Mouse (Mus musculus) G1E (cell line): Measurements from ENCODE around the gene Cd300ld3. TPM values are rescaled to one million over a fixed set of nuclear protein-coding genes. Genes with fewer than 3 reads are reported as not detected.

Experiments used
- ATAC-seq: 2 replicates; pipeline ENCODE4 v1.8.0; 2016; ENCODE audit warnings: mild to moderate bottlenecking; ENCODE audit not compliant: insufficient number of reproducible peaks, poor library complexity, low FRiP score, severe bottlenecking; ENCODE audit errors: extremely low read depth
- DNase-seq: peaks from one replicate; pipeline ENCODE4 v3.0.0; 2012; ENCODE audit warnings: low spot score
- H3K27me3 ChIP-seq: 2 replicates; pipeline ENCODE4 v1.6.1; 2012; ENCODE audit warnings: mild to moderate bottlenecking, low read length, inconsistent platforms; ENCODE audit not compliant: insufficient read depth
- H3K36me3 ChIP-seq: replicated peaks from 2 replicates; pipeline ENCODE3; 2012; ENCODE audit warnings: mild to moderate bottlenecking, inconsistent platforms
- H3K4me1 ChIP-seq: 2 replicates; pipeline ENCODE4 v1.6.1; 2012; ENCODE audit warnings: low read depth, low read length, inconsistent platforms, mixed read lengths; ENCODE audit not compliant: insufficient read depth
- H3K4me3 ChIP-seq: 2 replicates; pipeline ENCODE4 v1.5.1; 2012; ENCODE audit warnings: low read depth, mild to moderate bottlenecking, inconsistent platforms, low read length, moderate library complexity, mixed read lengths
- H3K9me3 ChIP-seq: replicated peaks from 2 replicates; pipeline ENCODE4 v1.6.1; 2012; ENCODE audit warnings: inconsistent platforms
- CTCF ChIP-seq: IDR thresholded peaks from 2 replicates; pipeline ENCODE4 v1.5.1; 2012; ENCODE audit warnings: low read depth, low read length, inconsistent platforms, mixed read lengths
- GATA1 ChIP-seq: IDR thresholded peaks from 2 replicates; pipeline ENCODE4 v1.6.1; 2012; ENCODE audit warnings: borderline replicate concordance, low read length, inconsistent platforms, mixed read lengths
- GATA2 ChIP-seq: IDR thresholded peaks from 2 replicates; pipeline ENCODE4 v1.6.1; 2012; ENCODE audit warnings: low read depth, low read length, inconsistent platforms, borderline replicate concordance
- POLR2AphosphoS5 ChIP-seq: IDR thresholded peaks from 2 replicates; pipeline ENCODE4 v1.6.1; 2012; ENCODE audit warnings: low read depth, low read length, inconsistent platforms; ENCODE audit not compliant: insufficient replicate concordance
- TAL1 ChIP-seq: conservative IDR thresholded peaks from 2 replicates; pipeline ENCODE4 v1.6.1; 2012; ENCODE audit warnings: low read depth, low read length, inconsistent platforms, mixed read lengths
- polyA plus RNA-seq: library from polyadenylated mRNA; stranded (reverse); fragments of >175 nt; gene quantifications from 2 replicates; pipeline ENCODE4 v1.2.3, GENCODE M21; 2012
- total RNA-seq, 2 experiments: library from RNA; stranded (forward) in 1 of 2; stranded (reverse) in 1 of 2; fragments of 200-1000 nt in 1 of 2; fragments of >200 nt in 1 of 2; fragmentation: Nextera tagmentation in 1 of 2; gene quantifications; 2 replicates each; pipeline ENCODE4 v1.2.3; 2014 to 2017

Gene Cd300ld3
- total and polyA plus RNA-seq, 3 experiments = 18.2 TPM; not detected in 2

DNA sequence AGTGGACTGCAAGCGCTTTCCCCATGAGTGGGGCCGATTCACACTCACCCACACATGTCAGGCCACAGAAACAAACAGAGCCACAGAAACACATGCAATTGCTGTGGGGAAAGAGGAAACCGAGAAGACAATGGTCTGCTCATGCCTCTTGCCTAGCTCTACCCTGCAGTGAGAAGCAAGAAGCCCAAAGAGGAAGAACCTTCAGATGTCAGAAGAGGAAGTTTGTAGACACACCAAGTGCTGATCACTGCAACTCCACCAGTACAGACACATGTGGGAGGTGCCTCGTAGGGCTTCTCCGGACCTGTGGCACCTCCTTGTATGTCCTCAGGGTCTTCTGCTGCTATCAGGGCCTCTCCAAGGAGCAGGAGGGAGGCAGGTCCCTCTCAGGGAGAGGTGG lies 44.1 kb downstream of the Cd300ld3 start:
- TF ChIP-seq GATA1 (no peak), CTCF (no peak), TAL1 (no peak), GATA2 (no peak), POLR2AphosphoS5 (no peak)
- no peak for ATAC-seq
- no peaks in the 10 kb centered on the region for H3K36me3 ChIP-seq
- DNase-seq = no peak
- H3K27me3 ChIP-seq = no peaks in the 10 kb centered on the region
- no peak overlapping the region for H3K4me3 ChIP-seq
- peaks cover 8% of the 10 kb centered on the region for H3K9me3 ChIP-seq
- H3K4me1 ChIP-seq = no peaks in the 10 kb centered on the region

DNA sequence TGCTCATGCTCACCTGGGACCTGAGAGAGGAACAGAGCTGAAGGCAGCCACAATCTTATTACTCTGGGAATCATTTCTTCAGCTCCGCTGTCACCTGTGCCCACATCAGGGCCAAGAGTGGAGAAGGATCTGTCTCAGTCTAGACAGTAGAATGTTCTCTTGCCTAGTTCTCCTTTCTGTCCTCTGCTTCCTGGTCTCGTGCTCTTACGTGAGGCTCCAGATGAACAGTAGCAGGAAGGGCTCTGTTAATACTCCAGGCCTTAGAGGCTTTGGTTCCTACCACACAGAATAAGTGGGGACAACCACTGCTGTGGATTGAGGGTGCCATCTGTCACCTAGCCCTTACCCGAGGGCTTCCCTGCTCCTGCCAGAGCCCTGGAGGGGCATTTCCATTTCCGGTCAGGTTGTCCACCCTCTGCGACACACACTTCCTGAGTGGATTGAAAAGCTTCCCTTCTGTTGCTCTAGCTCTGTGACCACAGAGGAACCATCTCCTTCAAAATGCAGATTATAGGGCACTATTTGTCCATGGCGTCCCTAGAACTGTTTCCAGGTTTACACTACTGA lies 46.7 kb downstream of the Cd300ld3 start, which contains the start of gene Cd300c2:
Gene Cd300c2 (minus strand): TSS at position 407 of the 567 bp plus-strand sequence.
- Histone ChIP-seq H3K4me3 (no peak within 1 kb of the TSS), H3K4me1 (no peaks in the 10 kb centered on the region), H3K36me3 (no peaks in the 10 kb centered on the region), H3K9me3 (peaks cover 12% of the 10 kb centered on the region), H3K27me3 (no peaks in the 10 kb centered on the region)
- no peak for TF ChIP-seq GATA1
- no peak for TF ChIP-seq TAL1
- no peak for TF ChIP-seq GATA2
- ATAC-seq = no peak
- DNase-seq = no peak

Other genes starting within 250 kb of the Cd300ld3 start
- gene Gpr142, start 249.5 kb downstream of the Cd300ld3 start, total RNA-seq (2014; fragmentation: Nextera tagmentation) = not detected in 2 replicates
- 0.22 TPM in 1 of 2 replicates, not detected in the other for gene Gpr142, start 249.5 kb downstream of the Cd300ld3 start, total RNA-seq (2017)
- not detected in 2 replicates for gene Gpr142, start 249.5 kb downstream of the Cd300ld3 start, polyA plus RNA-seq
- gene Gprc5c, start 197.3 kb downstream of the Cd300ld3 start, total RNA-seq (2014; fragmentation: Nextera tagmentation) = not detected in 2 replicates
- 0.22 and 0.23 TPM in 2 replicates for gene Gprc5c, start 197.3 kb downstream of the Cd300ld3 start, total RNA-seq (2017)
- not detected in 2 replicates for gene Gprc5c, start 197.3 kb downstream of the Cd300ld3 start, polyA plus RNA-seq
- gene Cd300a, start 158.4 kb downstream of the Cd300ld3 start, total RNA-seq (2014; fragmentation: Nextera tagmentation) = not detected in 2 replicates
- 0.06 and 0.11 TPM in 2 replicates for gene Cd300a, start 158.4 kb downstream of the Cd300ld3 start, total RNA-seq (2017)
- 0.01 TPM in 1 of 2 replicates, not detected in the other for gene Cd300a, start 158.4 kb downstream of the Cd300ld3 start, polyA plus RNA-seq
- not detected in 2 replicates for gene Cd300lb, start 114.0 kb downstream of the Cd300ld3 start, total RNA-seq (2014; fragmentation: Nextera tagmentation)
- gene Cd300lb, start 114.0 kb downstream of the Cd300ld3 start, total RNA-seq (2017) = 0.16 TPM in 1 of 2 replicates, not detected in the other
- not detected in 2 replicates for gene Cd300lb, start 114.0 kb downstream of the Cd300ld3 start, polyA plus RNA-seq
- gene Cd300c, start 79.3 kb downstream of the Cd300ld3 start, total RNA-seq (2014; fragmentation: Nextera tagmentation) = not detected in 2 replicates
- not detected in 2 replicates for gene Cd300c, start 79.3 kb downstream of the Cd300ld3 start, total RNA-seq (2017)
- gene Cd300c, start 79.3 kb downstream of the Cd300ld3 start, polyA plus RNA-seq = not detected in 2 replicates
- gene Cd300ld, start 58.5 kb downstream of the Cd300ld3 start, total RNA-seq (2014; fragmentation: Nextera tagmentation) = not detected in 2 replicates
- 0.27 and 0.52 TPM in 2 replicates for gene Cd300ld, start 58.5 kb downstream of the Cd300ld3 start, total RNA-seq (2017)
- not detected in 2 replicates for gene Cd300ld, start 58.5 kb downstream of the Cd300ld3 start, polyA plus RNA-seq
- not detected in 2 replicates for gene Cd300c2, start 46.5 kb downstream of the Cd300ld3 start, total RNA-seq (2014; fragmentation: Nextera tagmentation)
- gene Cd300c2, start 46.5 kb downstream of the Cd300ld3 start, total RNA-seq (2017) = 0.41 and 0.76 TPM in 2 replicates
- not detected in 2 replicates for gene Cd300c2, start 46.5 kb downstream of the Cd300ld3 start, polyA plus RNA-seq
- not detected in 2 replicates for gene Cd300ld2, start 32.2 kb downstream of the Cd300ld3 start, total RNA-seq (2014; fragmentation: Nextera tagmentation)
- gene Cd300ld2, start 32.2 kb downstream of the Cd300ld3 start, total RNA-seq (2017) = 0.16 and 0.35 TPM in 2 replicates
- not detected in 2 replicates for gene Cd300ld2, start 32.2 kb downstream of the Cd300ld3 start, polyA plus RNA-seq
- not detected in 2 replicates for gene Cd300ld4, start 21.4 kb downstream of the Cd300ld3 start, total RNA-seq (2014; fragmentation: Nextera tagmentation)
- 0.23 TPM in 1 of 2 replicates, not detected in the other for gene Cd300ld4, start 21.4 kb downstream of the Cd300ld3 start, total RNA-seq (2017)
- not detected in 2 replicates for gene Cd300ld4, start 21.4 kb downstream of the Cd300ld3 start, polyA plus RNA-seq
- not detected in 2 replicates for gene Cd300ld5, start 10.6 kb downstream of the Cd300ld3 start, total RNA-seq (2014; fragmentation: Nextera tagmentation)
- gene Cd300ld5, start 10.6 kb downstream of the Cd300ld3 start, total RNA-seq (2017) = 10.2 and 11.4 TPM in 2 replicates
- not detected in 2 replicates for gene Cd300ld5, start 10.6 kb downstream of the Cd300ld3 start, polyA plus RNA-seq
- not detected in 2 replicates for gene Cd300e, start 13.8 kb upstream of the Cd300ld3 start, total RNA-seq (2014; fragmentation: Nextera tagmentation)
- not detected in 2 replicates for gene Cd300e, start 13.8 kb upstream of the Cd300ld3 start, total RNA-seq (2017)
- gene Cd300e, start 13.8 kb upstream of the Cd300ld3 start, polyA plus RNA-seq = not detected in 2 replicates
- gene Rab37, start 43.0 kb upstream of the Cd300ld3 start, total RNA-seq (2014; fragmentation: Nextera tagmentation) = not detected in 2 replicates
- gene Rab37, start 43.0 kb upstream of the Cd300ld3 start, total RNA-seq (2017) = 2.7 and 3.0 TPM in 2 replicates
- gene Rab37, start 43.0 kb upstream of the Cd300ld3 start, polyA plus RNA-seq = 0.15 TPM in 2 replicates
- not detected in 2 replicates for gene Cd300lf, start 85.6 kb upstream of the Cd300ld3 start, total RNA-seq (2014; fragmentation: Nextera tagmentation)
- 1.6 TPM in 2 replicates for gene Cd300lf, start 85.6 kb upstream of the Cd300ld3 start, total RNA-seq (2017)
- not detected in 2 replicates for gene Cd300lf, start 85.6 kb upstream of the Cd300ld3 start, polyA plus RNA-seq
- 57.3 and 65.0 TPM in 2 replicates for gene Slc9a3r1, start 114.9 kb upstream of the Cd300ld3 start, total RNA-seq (2014; fragmentation: Nextera tagmentation)
- 91.5 and 94.5 TPM in 2 replicates for gene Slc9a3r1, start 114.9 kb upstream of the Cd300ld3 start, total RNA-seq (2017)
- 285 and 357 TPM in 2 replicates for gene Slc9a3r1, start 114.9 kb upstream of the Cd300ld3 start, polyA plus RNA-seq
- 14.7 and 17.3 TPM in 2 replicates for gene Tmem104, start 139.1 kb upstream of the Cd300ld3 start, total RNA-seq (2014; fragmentation: Nextera tagmentation)
- gene Tmem104, start 139.1 kb upstream of the Cd300ld3 start, total RNA-seq (2017) = 2.6 and 4.2 TPM in 2 replicates
- gene Tmem104, start 139.1 kb upstream of the Cd300ld3 start, polyA plus RNA-seq = 16.3 and 23.2 TPM in 2 replicates
- 18.0 and 21.1 TPM in 2 replicates for gene Nat9, start 139.4 kb upstream of the Cd300ld3 start, total RNA-seq (2014; fragmentation: Nextera tagmentation)
- 26.5 and 38.3 TPM in 2 replicates for gene Nat9, start 139.4 kb upstream of the Cd300ld3 start, total RNA-seq (2017)
- 23.2 and 23.7 TPM in 2 replicates for gene Nat9, start 139.4 kb upstream of the Cd300ld3 start, polyA plus RNA-seq
- gene Grin2c, start 218.8 kb upstream of the Cd300ld3 start, total RNA-seq (2014; fragmentation: Nextera tagmentation) = 0.53 TPM in 1 of 2 replicates, not detected in the other
- 0.06 TPM in 1 of 2 replicates, not detected in the other for gene Grin2c, start 218.8 kb upstream of the Cd300ld3 start, total RNA-seq (2017)
- gene Grin2c, start 218.8 kb upstream of the Cd300ld3 start, polyA plus RNA-seq = not detected in 2 replicates
- gene Fdxr, start 228.6 kb upstream of the Cd300ld3 start, total RNA-seq (2014; fragmentation: Nextera tagmentation) = 3.7 and 10.4 TPM in 2 replicates
- 10.7 and 11.1 TPM in 2 replicates for gene Fdxr, start 228.6 kb upstream of the Cd300ld3 start, total RNA-seq (2017)
- gene Fdxr, start 228.6 kb upstream of the Cd300ld3 start, polyA plus RNA-seq = 32.2 and 36.3 TPM in 2 replicates
- not detected in 2 replicates for gene Fads6, start 249.3 kb upstream of the Cd300ld3 start, total RNA-seq (2014; fragmentation: Nextera tagmentation)
- 0.06 and 0.38 TPM in 2 replicates for gene Fads6, start 249.3 kb upstream of the Cd300ld3 start, total RNA-seq (2017)
- gene Fads6, start 249.3 kb upstream of the Cd300ld3 start, polyA plus RNA-seq = not detected in 2 replicates